Mouse (Mus musculus) olfactory bulb, adult 2 months (tissue): Measurements from ENCODE around the gene Btf3l4.

ENCODE experiments used
- CTCF ChIP-seq: fragments of 200-500 bp; IDR thresholded peaks from 2 replicates; pipeline ENCODE4 v1.5.1; 2012; ENCODE audit warnings: low read depth, mild to moderate bottlenecking, low read length, moderate library complexity; ENCODE audit not compliant: insufficient read depth
- POLR2A ChIP-seq: fragments of 200-500 bp; IDR thresholded peaks from 2 replicates; pipeline ENCODE4 v1.6.1; 2012; ENCODE audit warnings: mild to moderate bottlenecking, low read depth, low read length, moderate library complexity; ENCODE audit not compliant: insufficient read depth

GRCm38 (mm10) chr4:108847715-108848504 lies 14.5 kb upstream of the Btf3l4 start, which contains the start of gene Kti12:
- TF ChIP-seq POLR2A (peak; percentile 38; the same call in 1 of the 2 replicates), CTCF (no peak)
